Mouse (Mus musculus) ZHBTc4 (cell line): ENCODE measurements at regions not wholly inside any gene's neighbourhood (a gene's known extent, or its start where the extent isn't known, plus 50 kb on each side); places are given as distances from the start of the nearest gene placed in this dataset.

Experiments used
- DNase-seq: peaks from one replicate; pipeline ENCODE4 v3.0.0-alpha.2; 2011; ENCODE audit warnings: low read depth, low spot score

- DNase-seq, result no peak
These were observed 1080.3 kb upstream of the Cdh6 start for GRCm38 (mm10) chr15:14253602-14254301.

GRCm38 (mm10) chr15:14251773-14252172, 1078.3 kb upstream of the Cdh6 start:
- DNase-seq, result no peak

DNA sequence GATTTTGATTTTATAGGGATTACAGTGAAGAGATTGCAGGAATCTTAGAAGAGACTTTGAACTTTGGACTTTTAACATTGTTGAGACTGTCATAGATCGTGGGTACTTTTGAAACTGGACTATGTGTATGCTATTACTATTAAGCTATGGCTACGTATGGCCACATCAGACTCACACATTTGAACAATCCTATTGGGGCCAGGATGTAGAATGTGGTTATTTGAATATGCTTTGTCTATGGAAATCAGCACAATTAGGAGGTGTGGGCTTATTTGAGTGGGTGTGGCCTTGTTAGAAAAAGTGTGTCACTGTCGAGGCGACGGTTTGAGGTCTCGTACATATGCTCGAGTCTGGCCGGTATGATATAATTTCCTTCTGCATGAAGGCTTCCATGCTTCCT, 1041.8 kb upstream of the Cdh6 start:
- no peak for DNase-seq

DNA sequence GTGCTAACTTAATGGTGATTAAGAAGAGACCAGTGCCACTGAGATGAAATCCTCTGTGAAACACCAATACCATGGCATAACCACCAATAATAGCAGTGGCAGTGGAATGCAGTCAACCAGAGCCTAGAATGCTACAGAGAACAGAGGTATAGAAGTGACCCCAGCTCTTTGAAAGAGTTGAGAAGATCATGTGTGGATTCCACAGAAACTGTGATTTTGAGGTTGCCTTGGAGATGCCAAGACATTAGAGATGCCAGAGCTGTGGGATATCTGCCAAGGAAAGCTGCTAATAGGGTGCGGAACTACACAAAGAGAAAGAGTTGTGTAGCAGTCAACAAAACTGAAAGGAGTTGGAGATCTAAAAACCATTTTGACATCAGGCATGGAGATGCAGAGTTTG, 1041.3 kb upstream of the Cdh6 start:
- no peak for DNase-seq

DNA sequence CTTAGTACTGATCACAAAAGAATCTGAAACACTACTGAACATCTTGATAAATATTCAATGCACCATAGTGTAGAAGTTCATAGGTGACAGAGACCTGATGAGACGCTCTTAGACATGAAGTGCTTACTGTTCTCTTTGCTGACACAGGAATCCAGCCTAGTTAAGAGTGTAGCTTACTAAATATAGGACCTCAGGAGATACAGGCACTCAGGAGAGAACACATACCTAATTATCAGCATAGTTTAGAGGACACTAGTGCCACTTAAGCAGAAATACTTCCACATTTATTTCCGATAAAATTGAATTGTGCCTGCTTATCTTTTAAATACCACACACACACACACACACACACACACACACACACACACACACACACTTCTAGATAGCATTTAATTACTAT, 1004.0 kb upstream of the Cdh6 start:
- no peak for DNase-seq

DNA sequence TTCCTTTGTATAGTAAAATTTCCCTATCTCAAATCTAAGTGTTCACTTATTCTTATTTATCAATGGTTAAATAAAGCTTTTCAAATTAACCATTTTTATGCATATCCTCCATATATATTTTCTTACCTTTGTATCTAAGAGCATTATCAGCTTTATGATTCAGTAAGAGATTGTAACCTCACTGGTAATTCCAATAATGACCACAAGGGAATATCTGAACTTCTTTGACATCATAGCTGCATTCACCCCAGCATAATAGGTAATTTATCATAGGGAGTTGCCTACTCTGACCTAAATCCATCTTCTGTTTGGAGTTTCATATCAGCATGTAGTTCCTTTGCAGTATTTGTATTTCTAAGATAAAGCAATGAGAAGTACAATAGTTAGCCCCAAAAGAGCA, 963.9 kb upstream of the Cdh6 start:
- no peak for DNase-seq

GRCm38 (mm10) chr15:14123829-14124228, 950.4 kb upstream of the Cdh6 start:
- peak; percentile 68 for DNase-seq

- peak; percentile 84 for DNase-seq
These were observed 944.8 kb upstream of the Cdh6 start for GRCm38 (mm10) chr15:14118321-14118720.

- DNase-seq, result no peak
These were observed 928.3 kb upstream of the Cdh6 start for GRCm38 (mm10) chr15:14101757-14102156.

DNA sequence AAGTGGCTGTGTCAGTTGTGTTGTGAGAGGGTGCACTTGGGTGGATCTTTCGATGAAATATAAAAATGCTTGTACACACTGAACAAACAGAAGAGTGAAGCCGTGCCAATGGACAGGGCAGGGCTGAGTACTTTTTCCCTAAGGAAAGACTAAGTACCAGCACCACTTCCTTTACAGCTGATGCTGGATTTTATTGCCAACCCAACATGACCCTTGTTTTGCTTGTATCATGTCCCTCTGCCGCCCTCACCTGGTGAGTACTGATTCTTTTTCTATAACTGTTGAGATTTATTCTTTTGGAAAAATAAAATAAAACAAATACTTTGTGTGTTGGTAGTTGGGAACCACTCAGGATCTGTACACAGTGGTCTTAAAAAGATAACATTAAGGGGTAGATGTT, 878.4 kb upstream of the Cdh6 start:
- peak; percentile 52 for DNase-seq
